Mouse (Mus musculus) adrenal gland, postnatal 36 days (tissue): ENCODE results near the gene Smim22. TPM values are rescaled to one million over a fixed set of nuclear protein-coding genes. Genes with fewer than 3 reads are reported as not detected.

Experiments used
- DNase-seq, 2 experiments: peaks; one replicate each; pipeline ENCODE4 v3.0.0; 2021; ENCODE audit warnings: mixed read lengths in 1 of 2
- total RNA-seq, 2 experiments: library from RNA; stranded (reverse); gene quantifications; 2 replicates each; pipeline ENCODE4 v1.2.3; 2021

The Smim22 gene
- total RNA-seq, 2 experiments from 2014 or later, result not detected

- DNase-seq, result no peak
These were observed 988 bp downstream of the Smim22 start for GRCm38 (mm10) chr16:5008076-5008475.

- DNase-seq, result no peak
These were observed 3.4 kb downstream of the Smim22 start for GRCm38 (mm10) chr16:5010371-5010935.

- DNase-seq, result no peak
These were observed 4.2 kb downstream of the Smim22 start for GRCm38 (mm10) chr16:5011285-5011684.

- no peak for DNase-seq
These were observed 5.2 kb downstream of the Smim22 start for GRCm38 (mm10) chr16:5012036-5013005.

DNA sequence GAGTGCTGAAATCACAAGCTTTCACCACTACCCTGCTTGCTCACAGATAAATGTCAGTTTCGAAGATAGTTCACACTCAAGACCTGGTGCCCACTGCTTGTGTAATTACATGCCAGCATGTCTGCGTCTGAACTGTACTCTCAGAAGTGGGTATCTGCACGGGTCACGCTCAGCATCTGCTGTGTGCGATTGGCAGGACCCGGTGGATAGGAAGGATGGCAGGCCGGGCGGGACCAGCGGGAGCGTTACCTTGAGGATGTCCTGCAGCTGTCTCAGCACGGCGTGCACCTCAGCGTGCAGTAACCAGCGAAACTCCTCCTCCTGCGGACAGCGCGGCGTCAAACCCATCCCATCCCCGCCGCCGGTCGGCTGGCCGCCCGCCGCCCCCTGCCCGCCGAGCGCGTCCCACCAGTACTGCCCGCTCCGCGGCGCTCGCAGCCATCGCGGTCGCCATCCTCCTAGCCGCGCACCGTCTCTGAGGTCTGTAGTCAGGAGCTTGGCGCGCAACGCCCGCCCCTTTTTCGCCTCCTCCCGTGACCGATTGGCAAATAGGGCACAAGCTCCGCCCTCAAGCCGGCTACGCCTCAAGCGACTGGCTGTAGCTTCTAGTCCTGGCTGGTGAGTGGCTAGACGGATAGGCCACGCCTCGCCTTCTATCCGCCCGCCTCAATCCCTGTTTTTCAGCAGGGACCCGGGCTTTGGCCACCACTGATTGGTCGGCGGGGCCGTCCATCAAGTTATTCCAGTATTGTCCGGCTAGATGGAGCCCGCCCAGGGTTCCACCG lies 6.2 kb downstream of the Smim22 start, which contains the start of gene Rogdi:
Rogdi (minus strand) TSS at position 500 of the 785 bp plus-strand sequence.
- peak; percentile 97 to 98 for DNase-seq

DNA sequence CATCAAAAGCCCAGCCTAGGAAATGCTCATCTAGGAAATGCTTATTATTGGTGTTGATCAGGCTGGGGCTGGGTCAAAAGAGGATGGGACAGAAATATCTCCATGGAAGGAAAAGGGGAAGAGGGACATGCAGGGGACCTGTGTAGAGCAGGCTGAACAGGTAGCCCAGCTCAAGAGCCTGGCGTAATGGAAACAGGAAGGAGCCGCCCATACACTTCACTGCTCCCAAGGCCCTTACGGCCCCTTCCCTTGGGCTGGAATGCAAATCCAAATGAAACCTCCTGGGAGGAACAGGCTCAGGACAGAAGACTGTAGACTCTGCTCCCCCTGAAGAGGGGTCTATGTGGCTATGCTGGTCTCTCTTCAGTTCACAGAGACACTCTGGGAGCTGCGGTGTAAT lies 7.5 kb downstream of the Smim22 start:
- DNase-seq, result no peak

DNA sequence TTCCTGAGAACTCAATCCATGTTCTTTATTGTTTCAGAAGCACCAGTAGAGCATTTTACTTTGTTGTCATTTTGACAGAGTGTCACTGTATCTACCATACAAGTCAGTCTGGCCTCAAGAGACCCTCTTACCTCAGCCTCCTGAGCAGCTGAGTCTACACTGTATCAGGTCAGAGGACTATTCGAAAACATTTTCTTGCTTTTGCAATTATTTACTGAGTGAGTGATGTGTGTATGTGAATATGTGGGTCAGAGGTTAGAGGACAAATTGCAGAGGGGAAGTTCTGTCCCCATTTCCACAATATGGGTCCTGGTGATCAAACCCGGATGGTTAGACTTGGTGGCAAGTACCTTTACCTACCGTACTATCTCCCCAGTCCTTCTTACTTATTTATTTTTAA lies 16.9 kb downstream of the Smim22 start:
- DNase-seq, result no peak

DNA sequence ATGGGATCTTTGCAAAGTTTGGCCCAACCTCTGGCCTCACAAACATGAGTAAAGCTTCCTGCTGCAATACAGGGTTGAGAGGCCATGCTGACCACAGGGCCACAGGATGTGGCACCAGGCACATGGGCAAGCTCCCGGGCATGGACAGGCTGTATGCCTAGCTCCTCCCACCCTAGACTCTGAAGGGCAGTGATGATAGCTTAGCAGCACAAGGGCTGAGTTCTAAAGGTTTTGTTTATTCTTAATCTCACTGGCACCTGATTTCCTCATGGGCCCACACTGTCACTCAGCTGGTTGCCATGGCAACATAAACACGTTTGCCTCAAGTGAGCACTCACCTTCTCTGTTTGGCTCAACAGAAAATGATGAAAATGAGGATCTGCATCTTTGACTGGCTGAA lies 22.8 kb downstream of the Smim22 start:
- no peak for DNase-seq

- DNase-seq, result peak; percentile 38 to 52
These were observed 28.5 kb downstream of the Smim22 start for GRCm38 (mm10) chr16:5035591-5035990.

- no peak for DNase-seq
These were observed 29.7 kb downstream of the Smim22 start for GRCm38 (mm10) chr16:5036649-5037234.

- DNase-seq, result no peak
These were observed 38.2 kb downstream of the Smim22 start for GRCm38 (mm10) chr16:5045322-5045721.

- DNase-seq, result no peak
These were observed 42.2 kb downstream of the Smim22 start for GRCm38 (mm10) chr16:5049182-5049773.

DNA sequence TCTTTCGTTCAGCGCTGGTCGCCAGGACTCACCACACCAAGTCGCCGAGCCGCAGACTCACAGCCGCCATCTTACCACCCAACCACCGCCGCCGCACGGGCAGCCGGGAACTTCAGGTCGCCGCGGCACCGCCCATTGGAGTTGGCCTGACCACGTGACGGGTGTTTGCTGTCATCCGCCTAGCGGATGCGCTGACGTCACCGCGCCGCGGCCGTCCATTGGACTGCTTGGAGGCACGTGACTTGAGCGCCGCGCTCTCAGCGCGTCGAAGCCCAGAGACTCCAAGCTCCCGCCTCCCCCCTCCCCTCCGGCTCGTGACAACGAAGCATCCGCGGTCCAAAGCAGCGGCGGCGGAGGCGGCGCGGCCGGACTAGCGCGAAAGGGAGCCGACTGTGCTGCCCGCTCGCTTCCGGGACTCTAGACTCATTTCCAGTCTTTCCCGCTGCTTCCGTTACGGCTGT lies 42.7 kb downstream of the Smim22 start, which contains the start of the genes Glyr1 and Ubn1:
Glyr1 (minus strand) TSS at position 90 of the 461 bp plus-strand sequence.
Ubn1 (plus strand) TSS at position 284 of the 461 bp plus-strand sequence.
- DNase-seq, result peak; percentile 100

- peak; percentile 85 to 86 for DNase-seq
These were observed 43.4 kb downstream of the Smim22 start for GRCm38 (mm10) chr16:5050251-5051110.

Other genes with a start within 250 kb of the Smim22 start
- 100 to 1,000 TPM in 1 of 2 experiments, 10 to 100 TPM in 1; 99.9 to 114 TPM for gene Cdip1, start 217.0 kb upstream of the Smim22 start, total RNA-seq
- gene 4930562C15Rik, start 171.9 kb upstream of the Smim22 start, total RNA-seq, result not detected
- 10 to 100 TPM; 29.2 to 36.1 TPM for gene Ubald1, start 127.0 kb upstream of the Smim22 start, total RNA-seq
- gene Mgrn1, start 121.0 kb upstream of the Smim22 start, total RNA-seq, result 10 to 100 TPM; 72.9 to 79.3 TPM
- gene Nudt16l1, start 68.5 kb upstream of the Smim22 start, total RNA-seq, result 10 to 100 TPM; 54.6 to 74.1 TPM
- gene Anks3, start 43.1 kb upstream of the Smim22 start, total RNA-seq, result 10 to 100 TPM; 31.2 to 42.2 TPM
- gene Sept12, start 9.4 kb upstream of the Smim22 start, total RNA-seq, result not detected
- 10 to 100 TPM; 21.2 to 21.6 TPM for gene Rogdi, start 6.3 kb downstream of the Smim22 start, total RNA-seq
- gene Glyr1, start 42.6 kb downstream of the Smim22 start, total RNA-seq, result 10 to 100 TPM; 94.6 to 95.6 TPM
- 10 to 100 TPM; 35.2 to 38.5 TPM for gene Ubn1, start 42.8 kb downstream of the Smim22 start, total RNA-seq
- gene Ppl, start 125.1 kb downstream of the Smim22 start, total RNA-seq, result 1 to 10 TPM; 2.0 to 4.7 TPM
- gene Sec14l5, start 139.8 kb downstream of the Smim22 start, total RNA-seq, result under 1 TPM in 1 of 2 experiments, not detected in 1; 0.13 TPM
- gene Nagpa, start 196.7 kb downstream of the Smim22 start, total RNA-seq, result 10 to 100 TPM; 22.4 to 27.2 TPM
- 10 to 100 TPM; 13.0 to 23.0 TPM for gene AU021092, start 215.0 kb downstream of the Smim22 start, total RNA-seq
- 10 to 100 TPM; 30.2 to 38.6 TPM for gene Alg1, start 226.3 kb downstream of the Smim22 start, total RNA-seq
- 10 to 100 TPM; 23.3 to 33.5 TPM for gene Eef2kmt, start 248.7 kb downstream of the Smim22 start, total RNA-seq